Mouse (Mus musculus): ENCODE results near the gene Ccdc157. TPM values are rescaled to one million over a fixed set of nuclear protein-coding genes. Genes with fewer than 3 reads are reported as not detected.

Gene Ccdc157
- total RNA-seq, 2 experiments from 2014 or later: 3.3 to 5.6 TPM

Small RNA genes lying within 50 kb of the gene (microRNA-seq; reads per million reads assigned to microRNA genes)
- gene Mir3060: 0 to 1.9 reads per million in 2 experiments

Other genes with a start within 250 kb of the Ccdc157 start
- 10 to 100 TPM; 17.4 to 20.3 TPM for gene Slc35e4, start 245.6 kb downstream of the Ccdc157 start, total RNA-seq (2021)
- gene Tcn2, start 228.1 kb downstream of the Ccdc157 start, total RNA-seq (2021): 10 to 100 TPM; 18.8 to 22.8 TPM
- 10 to 100 TPM; 32.2 to 37.1 TPM for gene Pes1, start 196.3 kb downstream of the Ccdc157 start, total RNA-seq (2021)
- gene 4930556J24Rik, start 183.5 kb downstream of the Ccdc157 start, total RNA-seq (2021): not detected
- 1 to 10 TPM; 1.1 to 3.0 TPM for gene Gal3st1, start 176.7 kb downstream of the Ccdc157 start, total RNA-seq (2021)
- not detected for gene Sec14l4, start 128.8 kb downstream of the Ccdc157 start, total RNA-seq (2021)
- not detected for gene Sec14l3, start 95.5 kb downstream of the Ccdc157 start, total RNA-seq (2021)
- 10 to 100 TPM; 40.8 to 47.8 TPM for gene Mtfp1, start 64.8 kb downstream of the Ccdc157 start, total RNA-seq (2021)
- under 1 TPM; 0.95 to 0.96 TPM for gene Sec14l2, start 36.9 kb downstream of the Ccdc157 start, total RNA-seq (2021)
- gene Rnf215, start 25.1 kb downstream of the Ccdc157 start, total RNA-seq (2021): 1 to 10 TPM; 6.3 to 8.7 TPM
- gene Sf3a1, start 57 bp upstream of the Ccdc157 start, total RNA-seq (2021): 10 to 100 TPM; 17.1 to 22.8 TPM
- gene Tbc1d10a, start 26.5 kb upstream of the Ccdc157 start, total RNA-seq (2021): 1 to 10 TPM; 5.3 to 5.4 TPM
- 1 to 10 TPM; 4.3 to 8.9 TPM for gene Castor1, start 57.9 kb upstream of the Ccdc157 start, total RNA-seq (2021)
- gene Osm, start 76.1 kb upstream of the Ccdc157 start, total RNA-seq (2021): not detected
- under 1 TPM; 0.24 to 0.45 TPM for gene Lif, start 97.3 kb upstream of the Ccdc157 start, total RNA-seq (2021)